Mouse (Mus musculus) lung, postnatal 0 days (tissue): ENCODE measurements around the gene Srek1ip1.

Experiments used
- CTCF ChIP-seq: IDR thresholded peaks from 2 replicates; pipeline ENCODE4 v1.5.1; 2016; ENCODE audit warnings: antibody characterized with exemption, mild to moderate bottlenecking
- EP300 ChIP-seq: IDR thresholded peaks from 2 replicates; pipeline ENCODE4 v1.6.1; 2016; ENCODE audit warnings: antibody characterized with exemption, mild to moderate bottlenecking, control low read depth

- TF ChIP-seq CTCF (no peak), EP300 (no peak)
These were observed 74.4 kb downstream of the Srek1ip1 start for GRCm38 (mm10) chr13:104866726-104867125.
